8 mouse cellular contexts compared by ENCODE assay signal in the genomic region with DNA sequence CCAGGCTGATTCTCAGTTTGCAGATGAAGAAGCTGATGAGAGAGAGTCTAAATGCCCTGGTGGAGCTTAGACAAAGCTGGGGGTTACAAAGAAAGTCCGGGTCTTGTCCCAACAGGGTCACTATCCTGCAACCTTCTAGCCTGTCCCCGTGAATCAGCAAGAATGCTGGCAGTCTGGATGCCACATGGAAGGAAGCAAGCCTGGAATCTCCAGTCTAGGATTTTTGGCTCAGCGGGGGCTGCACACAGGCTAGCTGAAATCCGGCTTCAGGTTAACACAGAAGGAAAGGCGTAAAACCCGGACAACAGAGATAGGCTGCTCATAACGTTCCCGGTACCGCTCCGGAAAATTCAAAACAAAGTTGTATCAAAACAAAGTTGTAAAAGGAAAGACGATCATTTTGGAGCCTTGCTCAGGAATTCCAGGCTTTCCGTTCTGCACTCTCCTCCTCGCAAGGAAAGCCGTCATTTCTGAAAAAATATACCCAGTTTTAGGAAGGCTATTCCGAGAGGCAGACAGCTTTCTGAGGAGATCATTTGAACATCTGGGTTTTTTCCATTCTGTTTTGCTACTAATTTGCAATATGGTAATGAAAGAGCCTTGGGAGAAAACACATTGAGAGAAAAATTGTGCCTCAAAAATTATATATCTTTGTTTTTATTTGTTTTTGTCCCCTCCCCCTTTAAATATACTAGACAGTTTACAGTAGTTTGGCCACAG.
DNase-seq lines count a peak whose midpoint lies in the region; ATAC-seq and TF ChIP-seq lines count a peak whose summit lies in the region.

No protein-coding gene starts in this region.

- H3K4me1 ChIP-seq in liver, embryonic 11.5 days (replicated peaks; ENCODE audit: control insufficient read depth, insufficient read depth, low read length): no peaks in the 10 kb centered on the region
- H3K4me1 ChIP-seq in liver, embryonic 12.5 days: no peaks in the 10 kb centered on the region
- peaks cover 3% of the 10 kb centered on the region for H3K4me1 ChIP-seq in heart, adult 2 months (ENCODE audit: control insufficient read depth, insufficient read depth, low read length)
- no peaks in the 10 kb centered on the region for H3K4me1 ChIP-seq in midbrain, embryonic 16.5 days (ENCODE audit: control insufficient read depth, insufficient read depth, low read length)

- H3K4me3 ChIP-seq in liver, embryonic 11.5 days (ENCODE audit: low read depth, low read length): no peak overlapping the region
- H3K4me3 ChIP-seq in liver, embryonic 12.5 days: no peak overlapping the region
- H3K4me3 ChIP-seq in heart, adult 2 months: peak overlapping the region; percentile 49
- no peak overlapping the region for H3K4me3 ChIP-seq in midbrain, embryonic 16.5 days (ENCODE audit: low read depth, low read length)

- no peaks in the 10 kb centered on the region for H3K27me3 ChIP-seq in liver, embryonic 11.5 days (replicated peaks; ENCODE audit: control insufficient read depth, insufficient read depth, low read length)
- no peaks in the 10 kb centered on the region for H3K27me3 ChIP-seq in liver, embryonic 12.5 days (replicated peaks)
- H3K27me3 ChIP-seq in heart, adult 2 months (ENCODE audit: control insufficient read depth, insufficient read depth, low read length): no peaks in the 10 kb centered on the region
- H3K27me3 ChIP-seq in midbrain, embryonic 16.5 days (ENCODE audit: control insufficient read depth, insufficient read depth, low read depth, low read length): no peaks in the 10 kb centered on the region

- H3K79me2 ChIP-seq in heart, adult 2 months (replicated peaks; ENCODE audit: control insufficient read depth, insufficient read depth, low read length): no peaks in the 10 kb centered on the region

- no peaks in the 10 kb centered on the region for H3K36me3 ChIP-seq in liver, embryonic 11.5 days (ENCODE audit: control insufficient read depth, insufficient read depth, low read length)
- no peaks in the 10 kb centered on the region for H3K36me3 ChIP-seq in liver, embryonic 12.5 days
- 0 out of 2 replicates have a peak, but pooled peaks cover 2% of the 10 kb centered on the region for H3K36me3 ChIP-seq in heart, adult 2 months (ENCODE audit: control insufficient read depth, insufficient read depth, low read length)
- no peaks in the 10 kb centered on the region for H3K36me3 ChIP-seq in midbrain, embryonic 16.5 days (ENCODE audit: control insufficient read depth, insufficient read depth, low read length)

- intact Hi-C loops in heart, adult 2 months (cut with DNase I): loop anchor here (5.0 to 10.0 kb wide), 2 partner anchors 77 to 126 kb away; no protein-coding TSS in a partner anchor

- 59% methylated on average over 15 of the region's 15 CpGs for WGBS in liver, embryonic 11.5 days
- WGBS in liver, embryonic 12.5 days (ENCODE audit: insufficient replicate concordance): 57% methylated on average over 15 of the region's 15 CpGs
- WGBS in heart, adult 2 months: 13% methylated on average over 15 of the region's 15 CpGs
- 55% methylated on average over 15 of the region's 15 CpGs for WGBS in midbrain, embryonic 16.5 days

- no peak for ATAC-seq in liver, embryonic 11.5 days (replicated peaks; ENCODE audit: low FRiP score)
- no peak for ATAC-seq in liver, embryonic 12.5 days
- no peak for ATAC-seq in midbrain, embryonic 16.5 days
- ATAC-seq in activated CD4-positive, CD25-positive, alpha-beta regulatory T cell, adult 4 months: no peak

- H3K4me2 ChIP-seq in liver, embryonic 11.5 days: peak overlapping the region; percentile 25; the same call in 1 of the 2 replicates
- no peak overlapping the region for H3K4me2 ChIP-seq in liver, embryonic 12.5 days
- peak overlapping the region; percentile 28 for H3K4me2 ChIP-seq in midbrain, embryonic 16.5 days (ENCODE audit: low read length)

- TF ChIP-seq POLR2A in brain, embryonic 14.5 days (IDR thresholded peaks at IDR 0.05; ENCODE audit: borderline replicate concordance, extremely low read depth, insufficient read depth, insufficient read length, poor library complexity, severe bottlenecking): no peak
- no peak for TF ChIP-seq POLR2A in heart, adult 2 months (IDR thresholded peaks at IDR 0.05; ENCODE audit: insufficient read depth, low read depth, low read length)

- no peak overlapping the region for H3K27ac ChIP-seq in liver, embryonic 11.5 days (ENCODE audit: low read depth, low read length)
- H3K27ac ChIP-seq in liver, embryonic 12.5 days: no peak overlapping the region
- peak overlapping the region; percentile 77 for H3K27ac ChIP-seq in heart, adult 2 months
- no peak overlapping the region for H3K27ac ChIP-seq in midbrain, embryonic 16.5 days (ENCODE audit: low read length)

- TF ChIP-seq CTCF in brain, embryonic 14.5 days (IDR thresholded peaks at IDR 0.05; ENCODE audit: borderline replicate concordance, extremely low read depth, insufficient read depth, insufficient read length): no peak
- no peak for TF ChIP-seq CTCF in heart, adult 2 months (IDR thresholded peaks at IDR 0.05)

- no peak for DNase-seq in liver, embryonic 11.5 days (ENCODE audit: low spot score)
- DNase-seq in brain, embryonic 14.5 days (ENCODE audit: low read depth): peak; percentile 23
- DNase-seq in heart, adult 2 months: peak; percentile 37 to 54
- DNase-seq in kidney, adult 9 months: peak; percentile 37
- DNase-seq in thymus, adult 18-20 months: no peak

- no peaks in the 10 kb centered on the region for H3K9me3 ChIP-seq in liver, embryonic 11.5 days (ENCODE audit: control insufficient read depth, low read length)
- H3K9me3 ChIP-seq in liver, embryonic 12.5 days (replicated peaks): no peaks in the 10 kb centered on the region
- H3K9me3 ChIP-seq in midbrain, embryonic 16.5 days (replicated peaks; ENCODE audit: control insufficient read depth, low read length, poor library complexity, severe bottlenecking): 0 out of 2 replicates have a peak, but pooled peaks cover 3% of the 10 kb centered on the region

- no peak for TF ChIP-seq EP300 in heart, adult 2 months (IDR thresholded peaks at IDR 0.05; ENCODE audit: insufficient read depth, low read depth, low read length)

- no peak overlapping the region for H3K9ac ChIP-seq in liver, embryonic 11.5 days (ENCODE audit: low read depth, low read length)
- no peak overlapping the region for H3K9ac ChIP-seq in liver, embryonic 12.5 days
- peak overlapping the region; percentile 70 for H3K9ac ChIP-seq in heart, adult 2 months (ENCODE audit: low read depth, low read length)
- no peak overlapping the region for H3K9ac ChIP-seq in midbrain, embryonic 16.5 days (ENCODE audit: low read depth, low read length)

Comparison
In these comparisons a context has a peak if more than half of its experiments do, and no peak if none do; other contexts are left out.
1. DNase-seq: peak in brain, embryonic 14.5 days (single experiment), heart, adult 2 months (2 of 2) and kidney, adult 9 months (single experiment); none in liver, embryonic 11.5 days (single experiment) and thymus, adult 18-20 months (0 of 2).